Mouse (Mus musculus): ENCODE measurements at regions not wholly inside any gene's neighbourhood (a gene's known extent, or its start where the extent isn't known, plus 50 kb on each side); places are given as distances from the start of the nearest gene placed in this dataset.

- DNase-seq (ENCODE audit: low spot score): no peak
Measured at GRCm38 (mm10) chr10:87639339-87639738, 117.7 kb downstream of the Pah start.

- peak; percentile 41 for DNase-seq (ENCODE audit: low spot score)
Measured at GRCm38 (mm10) chr10:87649091-87649490, 127.5 kb downstream of the Pah start.

GRCm38 (mm10) chr10:87652139-87652740 is 130.6 kb downstream of the Pah start:
- DNase-seq (ENCODE audit: low spot score): no peak

- DNase-seq (ENCODE audit: low spot score): peak; percentile 15
Measured at GRCm38 (mm10) chr10:87654112-87654511, 132.5 kb downstream of the Pah start.

GRCm38 (mm10) chr10:87666020-87666718 is 144.6 kb downstream of the Pah start:
- peak; percentile 33 for DNase-seq (ENCODE audit: low spot score)

- DNase-seq (ENCODE audit: low spot score): peak; percentile 46
Measured at GRCm38 (mm10) chr10:87666719-87667387, 145.3 kb downstream of the Pah start.

GRCm38 (mm10) chr10:87667651-87668140 is 146.1 kb downstream of the Pah start:
- no peak for DNase-seq (ENCODE audit: low spot score)

GRCm38 (mm10) chr10:87674740-87675420 is 153.3 kb downstream of the Pah start:
- no peak for DNase-seq (ENCODE audit: low spot score)

- no peak for DNase-seq (ENCODE audit: low spot score)
Measured at GRCm38 (mm10) chr10:87676041-87676672, 154.6 kb downstream of the Pah start.

- no peak for DNase-seq (ENCODE audit: low spot score)
Measured at GRCm38 (mm10) chr10:87678984-87679383, 157.4 kb downstream of the Pah start.

- DNase-seq (ENCODE audit: low spot score): no peak
Measured at GRCm38 (mm10) chr10:87686311-87686710, 164.7 kb downstream of the Pah start.

- DNase-seq (ENCODE audit: low spot score): no peak
Measured at GRCm38 (mm10) chr10:87686785-87687184, 165.2 kb downstream of the Pah start.

GRCm38 (mm10) chr10:87687844-87688243 is 166.2 kb downstream of the Pah start:
- no peak for DNase-seq (ENCODE audit: low spot score)

- no peak for DNase-seq (ENCODE audit: low spot score)
Measured at GRCm38 (mm10) chr10:87690831-87691230, 167.2 kb upstream of the Igf1 start.

GRCm38 (mm10) chr10:87696485-87696884 is 161.6 kb upstream of the Igf1 start:
- no peak for DNase-seq (ENCODE audit: low spot score)

GRCm38 (mm10) chr10:87711209-87711608 is 146.9 kb upstream of the Igf1 start:
- DNase-seq (ENCODE audit: low spot score): no peak

- peak; percentile 17 for DNase-seq (ENCODE audit: low spot score)
Measured at GRCm38 (mm10) chr10:87711798-87712197, 146.3 kb upstream of the Igf1 start.

GRCm38 (mm10) chr10:87715874-87716600 is 142.0 kb upstream of the Igf1 start:
- no peak for DNase-seq (ENCODE audit: low spot score)

GRCm38 (mm10) chr10:87717156-87717555 is 140.9 kb upstream of the Igf1 start:
- DNase-seq (ENCODE audit: low spot score): no peak

GRCm38 (mm10) chr10:87718491-87718890 is 139.6 kb upstream of the Igf1 start:
- peak; percentile 10 for DNase-seq (ENCODE audit: low spot score)

- no peak for DNase-seq (ENCODE audit: low spot score)
Measured at GRCm38 (mm10) chr10:87719978-87720377, 138.1 kb upstream of the Igf1 start.
